Mouse (Mus musculus) frontal cortex, adult 2 months (tissue): ENCODE results near the gene Ttc28. TPM values are rescaled to one million over a fixed set of nuclear protein-coding genes. Genes with fewer than 3 reads are reported as not detected.

ENCODE experiments used
- DNase-seq, 2 experiments: peaks; one replicate each; pipeline ENCODE4 v3.0.0; 2022; ENCODE audit warnings: low spot score in 1 of 2; ENCODE audit errors: extremely low spot score in 1 of 2
- polyA plus RNA-seq: library from polyadenylated mRNA; depleted of rRNA; stranded (reverse); fragments of >200 nt; gene quantifications from 2 replicates; pipeline ENCODE4 v1.2.3, GENCODE M21; 2012

Ttc28 gene
- polyA plus RNA-seq, 1 experiment = 7.3 TPM

DNA sequence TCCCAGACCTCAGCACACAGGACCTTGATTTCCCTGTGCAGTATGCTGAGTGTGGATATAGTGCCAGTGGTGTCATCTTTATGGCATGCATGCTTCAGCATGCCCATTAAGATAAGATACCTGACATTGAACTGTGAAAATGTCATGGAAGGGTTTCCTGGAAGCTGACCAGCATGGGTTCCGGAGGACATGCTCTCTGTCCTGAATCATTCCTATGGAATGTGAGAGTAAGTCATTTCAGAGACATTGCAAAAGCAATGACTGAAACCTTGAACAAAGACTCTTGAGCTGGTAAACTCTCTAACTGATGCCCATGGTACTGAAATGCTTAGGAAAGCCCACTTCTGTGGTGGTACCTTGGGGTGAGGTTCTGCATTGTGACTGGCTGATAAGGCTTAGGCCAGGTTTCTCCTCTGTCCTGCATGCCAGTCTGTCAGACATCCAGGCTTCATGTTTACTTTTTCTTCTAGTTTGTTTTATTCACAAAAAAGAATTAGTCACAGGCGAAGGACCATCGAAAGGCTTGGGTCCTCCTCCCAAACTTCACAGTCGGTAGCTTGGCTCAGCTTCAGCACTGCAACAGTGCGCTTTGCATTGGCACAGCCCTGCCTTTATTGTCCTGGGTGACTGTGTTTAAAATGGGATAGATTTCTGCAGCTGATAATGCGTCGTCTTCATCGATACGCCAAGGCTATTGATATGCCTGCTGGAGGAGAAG is 242.9 kb downstream of the Ttc28 start:
- no peak for DNase-seq

DNA sequence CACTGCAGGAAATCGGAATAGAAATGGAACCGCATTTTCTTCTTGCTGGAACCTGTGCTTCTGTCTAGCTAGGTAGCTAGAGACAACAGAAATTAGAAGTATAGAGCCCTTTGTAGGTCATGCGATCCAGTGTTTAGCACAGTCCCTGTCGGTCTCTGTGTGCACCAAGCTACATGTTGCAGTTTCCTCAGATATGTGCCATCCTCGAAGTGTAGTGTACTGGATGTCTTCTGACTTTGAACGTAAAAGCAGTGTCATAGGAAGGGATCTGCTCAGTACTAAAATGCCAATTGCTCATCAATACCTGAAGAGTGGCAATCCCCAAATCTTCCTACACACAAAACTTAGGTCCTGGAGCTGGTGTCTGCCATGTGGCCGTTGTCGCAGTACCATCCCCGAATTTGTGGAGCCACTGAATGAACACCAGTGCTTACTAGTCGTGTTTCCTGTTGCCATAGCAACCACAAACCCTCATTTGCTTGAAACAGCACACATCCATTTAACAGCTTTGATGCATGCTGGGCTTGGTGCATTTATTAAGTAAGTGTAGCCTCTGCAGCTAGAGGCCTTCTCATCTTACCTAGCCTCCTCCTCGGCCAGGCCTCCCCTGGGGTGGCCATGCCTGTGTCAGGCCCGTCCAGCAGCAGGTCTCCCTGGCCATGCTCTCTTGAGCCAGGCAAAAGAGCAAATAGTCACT is 243.6 kb downstream of the Ttc28 start:
- peak in 1 of 2 experiments; percentile 51 for DNase-seq

DNA sequence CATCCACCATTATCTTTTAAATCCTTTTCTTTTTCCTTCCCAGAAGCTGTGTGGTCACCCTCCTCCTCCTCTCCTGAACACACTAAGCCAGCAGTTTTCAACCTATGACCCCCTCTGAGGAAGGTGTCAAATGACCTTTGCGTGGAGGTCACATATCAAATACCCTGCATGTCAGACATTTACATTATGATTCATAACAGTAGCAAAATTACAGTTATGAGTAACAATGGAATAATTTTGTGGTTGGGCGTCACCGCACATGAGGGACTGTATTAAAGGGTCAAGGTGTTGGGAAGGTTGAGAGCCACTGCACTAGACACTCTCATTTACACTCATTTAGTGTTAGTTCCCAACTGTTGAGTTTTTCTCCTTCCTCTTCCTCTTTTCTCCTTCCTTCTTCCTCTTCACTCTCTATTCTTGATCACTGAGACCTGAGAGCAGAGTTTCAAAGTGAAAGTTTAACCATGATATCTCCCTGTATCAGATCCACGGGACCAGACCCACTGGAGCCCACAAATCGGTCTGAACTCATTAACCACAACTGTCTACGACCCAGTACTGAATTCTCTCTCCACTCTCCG is 245.1 kb downstream of the Ttc28 start:
- no peak for DNase-seq

DNA sequence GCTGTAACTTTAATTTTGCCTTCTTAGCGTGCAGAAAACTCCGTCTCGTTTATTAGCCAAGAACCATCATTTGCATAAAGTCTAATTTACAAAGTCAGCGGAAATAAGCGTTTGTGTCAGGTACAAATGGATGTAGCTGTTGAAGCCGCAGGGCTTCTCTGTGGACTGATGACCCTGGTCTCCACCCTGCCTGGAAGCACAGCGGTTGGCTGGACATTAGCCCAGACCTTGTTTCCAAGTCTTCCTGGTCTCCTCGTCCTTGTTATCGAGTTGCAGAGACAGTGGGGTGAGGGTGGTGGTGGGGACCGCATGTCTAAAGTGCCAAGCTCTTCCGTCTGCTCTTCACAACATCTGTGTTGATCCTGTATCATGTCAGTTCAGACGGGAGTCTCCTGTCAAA is 246.1 kb downstream of the Ttc28 start:
- DNase-seq = no peak

DNA sequence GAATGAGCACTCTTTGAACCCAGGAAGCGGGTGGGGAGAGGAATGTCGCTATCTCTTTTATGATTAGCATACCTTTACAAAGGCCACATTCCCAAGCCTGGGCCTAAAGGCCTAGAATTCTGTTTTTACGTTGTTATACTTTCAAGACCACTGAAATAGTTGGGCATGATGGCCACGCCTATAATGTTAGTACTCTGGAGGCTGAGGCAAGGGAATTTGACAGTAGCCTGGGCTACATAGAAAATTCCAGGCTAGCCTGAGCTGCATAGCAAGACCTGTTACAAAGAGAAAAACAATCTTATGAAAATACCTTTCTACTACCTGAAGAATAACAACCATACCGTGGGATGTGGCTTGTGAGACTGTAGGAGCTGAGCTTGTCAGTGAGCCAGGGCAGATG is 248.2 kb downstream of the Ttc28 start:
- no peak for DNase-seq

DNA sequence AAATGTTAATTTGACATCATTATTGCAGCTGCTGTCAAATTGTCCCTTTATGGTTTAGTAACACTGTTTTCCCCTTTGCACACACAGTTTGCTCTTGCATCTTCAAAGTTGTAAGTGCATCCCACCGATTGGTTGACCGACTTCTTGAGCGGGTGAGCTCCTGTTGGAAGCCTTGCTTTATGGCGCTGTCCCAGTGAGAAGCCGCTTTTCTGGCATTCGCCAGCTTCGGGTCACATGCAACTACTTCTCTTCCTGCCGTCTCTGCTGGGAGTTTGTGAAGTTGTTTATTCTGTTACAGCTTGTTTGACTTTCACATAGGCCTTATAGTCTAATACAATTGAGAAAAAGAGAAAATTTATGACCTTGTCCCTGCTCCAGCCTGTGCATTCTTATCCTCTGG is 250.5 kb downstream of the Ttc28 start:
- DNase-seq = no peak

DNA sequence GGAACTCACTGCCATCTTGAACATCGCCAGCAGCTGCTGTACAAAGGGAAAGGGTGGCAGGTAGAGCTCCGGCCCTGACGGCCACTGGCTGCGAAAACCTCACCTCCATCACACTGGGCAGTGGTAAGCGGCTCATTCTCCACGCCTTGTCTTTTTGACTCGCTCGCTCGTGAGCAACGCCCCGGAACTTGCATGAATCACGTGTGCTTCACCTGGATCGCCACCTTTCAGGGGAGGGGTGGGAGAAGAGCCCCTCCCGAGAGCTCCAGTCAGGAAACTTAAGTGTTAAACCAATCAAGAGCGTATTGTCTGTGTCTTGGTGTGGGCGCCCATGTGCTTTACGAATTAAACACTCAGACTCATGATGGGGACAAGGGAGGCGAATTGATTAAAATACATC is 252.0 kb downstream of the Ttc28 start:
- no peak for DNase-seq

DNA sequence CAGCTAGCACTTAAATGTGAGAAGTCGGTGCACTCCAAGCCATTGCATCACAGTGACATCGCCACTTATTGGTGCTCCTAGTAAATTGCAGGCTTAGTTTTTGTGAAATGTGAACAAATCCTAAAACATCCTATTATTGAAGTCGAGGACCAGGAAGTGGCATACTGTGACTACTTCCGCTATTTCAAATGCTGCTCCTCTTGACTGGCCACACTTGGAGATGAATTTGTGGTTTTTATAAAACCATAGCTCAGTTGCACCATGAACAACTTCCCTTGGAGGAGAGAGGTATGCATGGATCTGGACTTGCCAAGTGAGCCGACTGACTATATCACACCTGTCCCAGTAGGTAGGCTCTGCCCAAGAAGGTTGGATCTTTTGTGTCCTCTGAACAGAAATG is 253.5 kb downstream of the Ttc28 start:
- no peak for DNase-seq

DNA sequence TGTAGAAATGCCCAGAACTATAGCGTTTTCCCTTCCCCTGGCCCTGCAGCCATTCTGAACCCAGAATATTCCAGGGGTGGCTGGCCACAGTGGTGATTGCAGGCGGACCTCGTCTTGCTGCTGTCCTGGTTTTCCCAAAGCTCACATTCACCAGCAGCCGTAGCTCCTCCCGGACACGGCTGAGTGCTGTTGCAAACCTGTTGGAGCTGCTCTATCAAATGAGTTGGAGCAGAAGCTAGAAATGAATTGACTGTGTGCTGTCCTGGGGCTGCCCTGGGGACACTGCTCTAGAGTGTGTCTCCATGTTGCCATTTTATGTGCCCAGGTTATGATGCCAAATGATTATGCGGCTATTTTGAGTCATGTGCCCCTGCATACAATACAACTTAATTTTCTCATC is 254.2 kb downstream of the Ttc28 start:
- DNase-seq = no peak

DNA sequence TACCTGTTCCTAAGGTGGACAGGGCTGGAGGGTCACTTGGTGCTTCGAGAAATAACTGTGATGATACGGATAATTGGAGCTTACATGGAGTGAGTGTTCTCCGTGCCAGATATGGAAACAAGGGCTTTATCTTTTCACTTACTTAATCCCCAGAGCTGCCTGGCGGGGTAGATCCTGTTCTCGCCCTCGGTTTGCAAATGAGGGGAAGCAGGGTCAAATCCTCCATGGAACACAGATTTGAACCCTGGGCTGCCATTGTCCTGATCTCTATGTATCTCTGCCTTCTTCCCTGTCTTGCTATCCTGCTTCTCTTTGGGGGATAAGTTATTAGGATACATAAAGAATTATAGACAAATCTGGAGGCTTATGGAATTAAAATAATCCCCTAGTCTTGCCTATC is 257.7 kb downstream of the Ttc28 start:
- DNase-seq = no peak

DNA sequence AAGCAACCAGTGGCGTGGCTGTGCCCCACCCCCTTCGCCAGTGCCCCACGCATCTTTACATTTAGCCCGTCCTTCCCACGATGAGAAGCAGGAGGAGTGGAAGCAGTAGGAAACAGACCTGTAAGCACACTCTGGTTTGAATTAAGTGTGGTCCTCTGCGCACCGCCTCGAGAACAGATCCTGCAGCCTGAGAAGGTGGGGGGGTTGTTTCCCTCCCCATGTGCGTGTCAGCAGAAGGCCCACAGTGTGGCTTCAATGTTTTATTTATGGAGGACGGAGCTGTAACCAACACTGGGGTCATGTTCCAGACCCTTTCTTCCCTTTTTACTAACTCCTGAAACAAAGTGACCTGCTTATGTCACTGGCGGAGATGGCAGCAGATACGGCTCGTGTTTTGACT is 258.1 kb downstream of the Ttc28 start:
- no peak for DNase-seq

DNA sequence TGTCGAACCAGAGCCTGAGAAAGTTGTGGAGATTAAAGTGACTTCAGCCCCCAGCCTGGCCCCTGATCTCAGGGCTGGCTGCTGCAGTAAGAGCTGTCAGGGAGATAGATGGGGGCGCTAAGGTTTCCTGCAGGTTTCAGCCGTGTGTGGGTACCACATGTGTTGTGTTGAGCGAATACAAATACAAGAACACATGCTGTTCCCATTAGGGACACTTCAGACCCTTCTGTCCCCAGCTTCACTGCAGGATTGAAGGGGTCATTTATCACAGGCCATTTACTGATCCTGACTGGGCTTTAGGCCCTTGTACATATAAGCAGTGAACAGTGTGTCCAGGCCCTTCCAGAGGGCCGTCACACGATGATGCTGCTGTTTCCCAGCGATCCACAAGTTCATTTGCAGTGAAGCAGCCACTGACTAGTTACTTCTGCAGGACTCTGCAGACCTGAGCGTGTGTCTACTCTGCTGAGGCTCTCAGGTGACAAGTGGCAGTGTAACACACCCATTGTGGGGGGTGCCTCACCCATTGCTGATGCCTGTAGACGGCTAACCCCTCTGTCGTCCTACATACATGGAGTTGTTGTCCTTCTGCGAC is 258.7 kb downstream of the Ttc28 start:
- DNase-seq = no peak

DNA sequence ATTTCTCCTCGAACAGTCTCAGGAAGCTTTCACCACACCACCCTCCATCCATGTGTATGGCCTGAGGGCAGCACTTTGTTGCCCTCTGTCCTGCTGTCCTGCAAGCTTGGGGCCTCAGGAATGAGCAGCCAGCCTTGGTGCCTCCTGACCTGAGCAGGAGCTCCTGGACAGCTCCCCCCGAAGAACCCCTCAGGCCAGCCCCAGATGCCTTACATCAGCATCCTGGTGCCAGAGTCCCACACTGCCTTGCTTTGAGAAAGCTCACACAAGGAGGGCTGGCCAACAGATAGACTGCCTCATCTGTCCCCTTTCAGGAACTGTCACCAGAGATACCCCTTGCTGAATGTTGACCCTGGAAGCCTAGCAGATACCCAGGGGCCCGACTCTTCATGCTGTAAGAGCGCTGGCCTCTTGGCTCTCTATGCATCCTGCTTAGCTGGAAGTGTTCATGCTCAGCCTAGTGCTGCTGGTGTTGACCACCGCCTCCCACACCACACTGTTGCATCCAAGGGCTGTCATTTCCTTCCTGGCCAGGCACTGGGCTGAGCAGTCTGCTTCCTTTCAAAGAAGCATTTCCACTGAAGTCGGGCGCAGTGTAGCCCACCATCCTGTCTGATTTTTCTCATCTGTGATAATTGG is 259.4 kb downstream of the Ttc28 start:
- no peak for DNase-seq

DNA sequence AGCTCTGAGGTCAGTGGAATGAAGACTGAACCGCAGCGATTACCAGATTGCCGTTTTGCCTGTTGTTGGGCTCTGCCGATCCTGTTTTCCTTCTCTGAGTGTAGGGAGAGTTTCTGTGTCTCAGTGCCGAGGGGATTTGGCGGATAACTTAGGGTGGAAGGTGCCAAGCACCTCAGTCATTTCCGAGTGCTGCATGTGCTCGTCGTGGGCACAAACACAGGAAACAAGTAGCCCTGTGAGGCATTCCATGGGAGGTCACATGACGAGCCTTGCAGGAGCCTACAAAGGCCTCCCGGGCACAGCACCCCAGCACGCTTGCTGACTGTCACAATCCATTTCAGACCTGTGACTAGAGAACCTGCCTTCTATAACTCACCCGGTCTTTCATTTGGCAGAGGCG is 260.0 kb downstream of the Ttc28 start:
- DNase-seq = no peak

DNA sequence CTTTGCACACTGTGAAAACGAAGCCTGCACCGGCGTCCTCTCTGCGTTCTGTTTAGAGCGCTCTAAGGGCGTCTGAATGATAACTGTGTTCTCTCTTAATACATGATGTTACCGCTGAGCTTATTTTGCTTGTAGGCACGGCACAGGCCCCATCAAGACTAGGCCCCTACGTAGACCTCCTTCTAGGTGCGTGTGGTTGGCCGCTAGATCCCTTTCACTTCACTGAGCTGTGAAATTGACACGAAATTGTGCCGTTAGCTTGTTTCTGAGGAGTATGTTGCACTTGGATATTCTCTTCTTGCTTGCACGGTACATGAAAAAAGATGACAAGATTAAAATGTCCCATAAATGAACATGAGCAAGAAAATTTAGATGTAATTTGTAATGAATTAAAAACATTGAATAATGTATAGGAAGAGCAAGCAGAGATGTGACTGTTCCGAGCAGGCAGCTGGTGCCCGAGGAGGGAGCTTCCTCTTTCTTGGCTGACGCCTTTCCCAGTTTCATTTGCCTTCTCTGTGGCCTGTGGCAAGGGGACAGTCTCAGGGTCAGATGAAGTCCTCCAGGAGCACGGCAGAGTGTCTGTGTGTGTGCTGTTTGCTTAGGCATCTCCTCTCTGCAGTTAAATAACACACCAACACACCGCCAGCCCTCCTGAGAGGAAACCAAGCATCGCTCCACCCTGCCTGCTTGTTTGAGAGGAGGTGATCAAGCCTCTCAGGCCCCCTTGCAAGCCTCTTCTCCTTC is 261.7 kb downstream of the Ttc28 start:
- DNase-seq = no peak

DNA sequence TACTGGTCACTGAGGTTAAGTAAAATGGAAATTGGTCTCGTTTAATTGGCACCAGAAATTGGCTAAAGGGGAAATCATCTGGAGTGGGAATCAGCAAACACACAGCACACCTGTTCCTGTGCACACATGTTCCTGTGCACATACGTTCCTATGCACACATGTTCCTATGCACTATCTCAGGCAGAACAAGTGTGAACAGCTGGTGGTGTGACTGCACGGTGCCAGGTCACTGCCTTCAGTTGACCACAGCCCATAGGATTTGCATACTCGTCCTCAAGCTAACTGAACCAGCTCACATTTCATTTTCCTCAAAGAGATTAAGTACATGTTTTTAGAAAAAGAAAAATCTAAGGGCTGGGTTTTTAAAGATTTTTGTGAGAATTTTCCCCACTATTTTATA is 263.2 kb downstream of the Ttc28 start:
- no peak for DNase-seq

DNA sequence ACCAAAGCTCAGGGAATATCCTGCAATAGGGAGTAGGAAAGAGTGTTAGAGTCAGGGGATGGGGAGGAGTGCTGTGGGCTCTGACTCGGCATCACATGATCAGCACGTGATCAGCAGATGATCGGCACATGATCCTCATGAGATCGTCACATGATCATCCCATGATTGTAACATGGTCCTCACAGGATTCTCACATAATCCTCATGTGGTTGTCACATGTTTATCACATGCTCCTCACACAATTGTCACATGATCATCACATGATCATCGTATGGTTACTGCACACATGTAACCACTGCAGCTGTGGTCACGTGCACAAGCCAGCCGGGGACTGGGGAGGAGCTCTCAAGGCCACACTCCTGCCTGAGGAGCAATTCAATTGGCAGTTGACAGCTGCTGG is 264.8 kb downstream of the Ttc28 start:
- no peak for DNase-seq

DNA sequence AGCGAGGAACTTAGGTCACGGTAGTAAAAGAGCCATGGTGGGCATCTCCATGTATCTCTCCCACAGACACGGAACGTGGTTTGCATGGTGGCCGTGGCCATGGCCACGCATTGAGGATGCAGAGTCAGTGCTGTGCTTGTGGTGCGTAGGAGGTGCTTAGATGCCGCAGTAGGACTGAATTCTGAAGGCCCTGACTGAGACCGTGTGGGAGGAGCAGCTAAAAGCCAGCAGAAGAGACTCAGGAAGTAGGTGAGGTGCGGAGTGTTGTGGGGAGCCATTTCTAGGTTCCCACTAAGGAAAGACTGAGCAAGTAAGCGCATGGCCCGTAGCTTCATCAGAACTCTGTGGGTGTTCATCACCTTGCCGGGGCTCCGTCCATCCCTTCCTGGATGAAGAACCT is 271.0 kb downstream of the Ttc28 start:
- DNase-seq = peak in 1 of 2 experiments; percentile 57

DNA sequence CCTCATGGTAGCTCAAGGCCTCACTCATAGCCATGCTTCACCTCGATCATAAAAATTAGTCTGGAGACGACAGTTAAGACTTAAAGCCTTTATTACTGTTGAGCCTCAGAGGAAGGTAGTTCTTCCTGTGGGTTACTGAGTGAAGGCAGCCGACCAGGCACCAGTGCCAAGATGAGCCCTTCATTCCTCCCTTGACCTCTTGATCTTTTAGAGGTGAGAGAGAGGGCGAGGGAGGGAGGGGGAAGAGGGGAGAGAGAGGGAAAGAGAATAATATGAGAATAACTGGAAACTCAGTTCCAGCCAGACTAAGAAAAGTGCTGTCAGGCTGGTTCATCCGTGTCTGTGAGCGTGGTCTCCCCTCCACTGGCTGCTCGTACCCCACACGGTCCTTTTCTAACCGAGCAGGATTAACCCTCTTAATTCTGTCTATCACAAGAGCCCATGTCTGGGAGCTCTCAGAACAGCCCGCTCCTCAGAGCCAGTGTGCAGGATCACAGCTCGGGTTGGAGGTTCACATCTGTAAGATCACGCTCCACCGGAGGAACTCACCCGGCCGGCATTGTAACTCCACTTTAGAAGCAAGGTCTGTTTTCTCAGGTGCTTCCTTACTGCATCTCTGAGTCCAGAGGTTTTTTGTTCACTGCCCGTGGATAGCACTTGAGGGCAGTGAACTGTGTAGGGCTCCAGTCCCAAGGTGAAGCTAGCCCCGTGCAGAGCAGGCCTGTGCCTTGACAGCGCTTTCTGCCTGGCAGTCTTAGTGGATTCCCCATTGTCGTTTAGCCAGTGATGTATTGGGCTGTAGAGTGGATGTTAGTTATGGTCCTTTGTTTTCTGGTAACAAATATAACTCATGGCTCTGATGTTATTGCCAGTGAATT is 272.5 kb downstream of the Ttc28 start:
- no peak for DNase-seq

DNA sequence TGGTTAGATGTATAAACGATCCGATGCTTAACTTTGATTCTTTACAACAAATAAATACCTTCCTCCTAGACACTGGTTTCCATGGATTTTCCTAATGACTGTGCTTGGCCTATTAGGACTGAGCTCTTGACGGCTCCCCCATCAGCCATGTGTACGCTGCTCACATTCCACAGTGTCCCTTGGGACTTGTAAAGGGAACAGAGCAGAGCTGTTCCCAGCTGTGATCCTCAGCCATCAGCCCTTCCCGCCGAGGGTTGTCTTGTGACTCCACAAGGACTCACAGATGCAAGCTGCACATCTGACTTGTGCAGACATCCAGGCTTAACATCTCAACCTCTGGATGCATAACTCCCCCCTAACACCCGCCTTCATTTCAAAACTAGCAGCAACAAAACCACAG is 275.0 kb downstream of the Ttc28 start:
- DNase-seq = no peak
